Mouse (Mus musculus): Measurements from ENCODE around the gene Efna2.

The Efna2 gene

GRCm38 (mm10) chr10:80168038-80168661 lies 11.1 kb upstream of the Efna2 start:
- peak; percentile 89 for DNase-seq (ENCODE audit: low read depth)

- no peak for DNase-seq (ENCODE audit: low read depth)
Measured at GRCm38 (mm10) chr10:80169070-80169469, 10.2 kb upstream of the Efna2 start.

GRCm38 (mm10) chr10:80169651-80170050 lies 9.6 kb upstream of the Efna2 start:
- DNase-seq (ENCODE audit: low read depth) = no peak

- no peak for DNase-seq (ENCODE audit: low read depth)
Measured at GRCm38 (mm10) chr10:80170052-80170451, 9.2 kb upstream of the Efna2 start.

GRCm38 (mm10) chr10:80170601-80171021 lies 8.7 kb upstream of the Efna2 start:
- peak; percentile 19 for DNase-seq (ENCODE audit: low read depth)

- peak; percentile 12 for DNase-seq (ENCODE audit: low read depth)
Measured at GRCm38 (mm10) chr10:80171252-80171651, 8.0 kb upstream of the Efna2 start.

- DNase-seq (ENCODE audit: low read depth) = peak; percentile 37
Measured at GRCm38 (mm10) chr10:80171760-80172526, 7.3 kb upstream of the Efna2 start.

- peak; percentile 97 for DNase-seq (ENCODE audit: low read depth)
Measured at GRCm38 (mm10) chr10:80172527-80173292, 6.6 kb upstream of the Efna2 start, which contains the start of gene 1600002K03Rik. TSS of gene 1600002K03Rik (plus strand) at chr10:80172944.

- peak; percentile 55 for DNase-seq (ENCODE audit: low read depth)
Measured at GRCm38 (mm10) chr10:80173358-80173757, 5.9 kb upstream of the Efna2 start.

- DNase-seq (ENCODE audit: low read depth) = peak; percentile 23
Measured at GRCm38 (mm10) chr10:80173955-80174640, 5.2 kb upstream of the Efna2 start.

GRCm38 (mm10) chr10:80174705-80175104 lies 4.6 kb upstream of the Efna2 start:
- peak; percentile 76 for DNase-seq (ENCODE audit: low read depth)

GRCm38 (mm10) chr10:80175536-80176269 lies 3.6 kb upstream of the Efna2 start:
- DNase-seq (ENCODE audit: low read depth) = peak; percentile 75

GRCm38 (mm10) chr10:80176270-80176834 lies 2.9 kb upstream of the Efna2 start:
- no peak for DNase-seq (ENCODE audit: low read depth)

- no peak for DNase-seq (ENCODE audit: low read depth)
Measured at GRCm38 (mm10) chr10:80177441-80178279, 1.6 kb upstream of the Efna2 start.

- DNase-seq (ENCODE audit: low read depth) = no peak
Measured at GRCm38 (mm10) chr10:80180288-80180687, 1.0 kb downstream of the Efna2 start.

GRCm38 (mm10) chr10:80180823-80181222 lies 1.5 kb downstream of the Efna2 start:
- no peak for DNase-seq (ENCODE audit: low read depth)

- DNase-seq (ENCODE audit: low read depth) = no peak
Measured at GRCm38 (mm10) chr10:80182547-80182946, 3.3 kb downstream of the Efna2 start.

GRCm38 (mm10) chr10:80186649-80187048 lies 7.4 kb downstream of the Efna2 start:
- no peak for DNase-seq (ENCODE audit: low read depth)

GRCm38 (mm10) chr10:80187739-80188138 lies 8.5 kb downstream of the Efna2 start:
- no peak for DNase-seq (ENCODE audit: low read depth)

- no peak for DNase-seq (ENCODE audit: low read depth)
Measured at GRCm38 (mm10) chr10:80188453-80189024, 9.3 kb downstream of the Efna2 start.

All from naive thymus-derived CD4-positive, alpha-beta T cell, adult 2 months (primary cell).